Mouse (Mus musculus): ENCODE results near the gene Banp. TPM values are rescaled to one million over a fixed set of nuclear protein-coding genes. Genes with fewer than 3 reads are reported as not detected.

Gene Banp
- polyA plus RNA-seq, 1 experiment from 2014 or later: 55.5 TPM

- peaks cover 20% of the 10 kb centered on the region for H3K4me1 ChIP-seq
Measured at GRCm38 (mm10) chr8:121946351-121946750, 3.2 kb upstream of the Banp start.

DNA sequence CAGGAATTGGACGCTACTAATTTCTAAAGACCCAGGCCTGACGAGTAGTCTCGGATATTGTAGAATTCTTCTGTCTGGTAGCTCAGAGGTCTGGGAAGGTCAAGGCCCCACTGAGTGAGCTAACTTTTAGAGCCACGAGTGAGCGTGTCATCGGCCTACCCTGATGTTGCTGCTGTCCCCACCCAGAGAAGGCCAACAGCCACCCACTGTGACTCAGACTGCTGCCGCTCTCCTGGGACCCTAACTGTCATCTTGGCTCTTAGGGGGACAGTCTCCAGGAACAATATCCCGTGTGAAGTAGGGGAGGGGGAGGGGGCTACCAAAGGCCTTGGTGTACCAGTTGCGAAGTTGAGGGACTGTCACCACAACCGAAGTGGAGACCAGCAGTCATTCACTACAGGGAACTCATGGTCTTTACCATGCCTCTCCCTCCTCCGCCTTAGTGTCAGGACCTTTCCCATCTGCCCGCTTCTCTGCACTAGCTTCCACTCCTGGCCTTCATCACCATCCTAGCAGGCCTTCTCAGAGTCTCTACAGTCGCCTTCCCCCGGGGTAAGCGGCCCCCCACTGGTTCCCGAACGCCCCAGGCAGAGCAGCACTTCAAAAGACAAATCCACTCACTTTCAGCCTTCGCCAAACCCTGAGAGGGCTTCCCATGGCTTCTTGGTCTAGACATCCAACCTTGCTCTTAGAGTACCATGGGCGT is 2.4 kb upstream of the Banp start:
- H3K27me3 ChIP-seq (replicated peaks): no peaks in the 10 kb centered on the region
- peak overlapping the region; percentile 25 for H3K4me3 ChIP-seq
- no peaks in the 10 kb centered on the region for H3K9me3 ChIP-seq
- H3K36me3 ChIP-seq: no peaks in the 10 kb centered on the region
- peaks cover 28% of the 10 kb centered on the region for H3K4me1 ChIP-seq
- H3K27ac ChIP-seq: peak overlapping the region; percentile 50; the same call in 1 of the 2 replicates
- 30% methylated on average over 19 of the region's 19 CpGs for WGBS
- peak overlapping the region; percentile 57 for H3K9ac ChIP-seq
- no peak for ATAC-seq (ENCODE audit: low FRiP score, low read depth)
- peak overlapping the region; percentile 70 for H3K4me2 ChIP-seq (replicated peaks)

More at GRCm38 (mm10) chr8:121946351-121946750, 3.2 kb upstream of the Banp start:
- Histone ChIP-seq H3K4me2 (replicated peaks) (no peak overlapping the region), H3K36me3 (no peaks in the 10 kb centered on the region), H3K9ac (no peak overlapping the region), H3K27me3 (replicated peaks) (no peaks in the 10 kb centered on the region), H3K27ac (no peak overlapping the region), H3K9me3 (no peaks in the 10 kb centered on the region), H3K4me3 (no peak overlapping the region)
- 82% methylated on average over 7 of the region's 7 CpGs for WGBS
- no peak for ATAC-seq (ENCODE audit: low FRiP score, low read depth)

DNA sequence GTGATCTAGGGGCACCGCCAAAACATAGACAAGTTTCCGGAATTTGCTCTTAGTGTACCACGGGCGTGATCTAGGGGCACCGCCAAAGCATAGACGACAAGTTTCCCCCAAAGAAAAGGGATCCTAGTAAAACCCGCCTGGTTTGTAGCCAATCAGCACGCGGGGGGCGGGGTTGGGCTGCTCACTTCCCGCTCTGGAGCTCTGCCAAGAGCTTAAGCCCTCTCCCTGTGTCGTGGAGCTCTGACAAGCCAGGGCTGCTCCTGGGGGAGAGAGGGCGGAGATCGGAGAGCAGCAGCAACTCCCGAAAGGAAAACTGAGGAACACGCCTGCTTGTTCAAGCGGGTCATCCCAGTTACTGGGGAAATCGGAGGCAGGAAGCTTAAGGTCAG is 1.8 kb upstream of the Banp start:
- H3K27ac ChIP-seq: peak overlapping the region; percentile 50; the same call in 1 of the 2 replicates
- H3K9ac ChIP-seq: peak overlapping the region; percentile 57
- peak overlapping the region; percentile 70 for H3K4me2 ChIP-seq (replicated peaks)
- WGBS: under 1% methylated on average over 18 of the region's 18 CpGs
- H3K4me3 ChIP-seq: peak overlapping the region; percentile 25
- ATAC-seq (ENCODE audit: low FRiP score, low read depth): no peak; the same call in 1 of the 2 replicates
- H3K36me3 ChIP-seq: no peaks in the 10 kb centered on the region
- no peaks in the 10 kb centered on the region for H3K27me3 ChIP-seq (replicated peaks)
- peaks cover 34% of the 10 kb centered on the region for H3K4me1 ChIP-seq
- no peaks in the 10 kb centered on the region for H3K9me3 ChIP-seq

DNA sequence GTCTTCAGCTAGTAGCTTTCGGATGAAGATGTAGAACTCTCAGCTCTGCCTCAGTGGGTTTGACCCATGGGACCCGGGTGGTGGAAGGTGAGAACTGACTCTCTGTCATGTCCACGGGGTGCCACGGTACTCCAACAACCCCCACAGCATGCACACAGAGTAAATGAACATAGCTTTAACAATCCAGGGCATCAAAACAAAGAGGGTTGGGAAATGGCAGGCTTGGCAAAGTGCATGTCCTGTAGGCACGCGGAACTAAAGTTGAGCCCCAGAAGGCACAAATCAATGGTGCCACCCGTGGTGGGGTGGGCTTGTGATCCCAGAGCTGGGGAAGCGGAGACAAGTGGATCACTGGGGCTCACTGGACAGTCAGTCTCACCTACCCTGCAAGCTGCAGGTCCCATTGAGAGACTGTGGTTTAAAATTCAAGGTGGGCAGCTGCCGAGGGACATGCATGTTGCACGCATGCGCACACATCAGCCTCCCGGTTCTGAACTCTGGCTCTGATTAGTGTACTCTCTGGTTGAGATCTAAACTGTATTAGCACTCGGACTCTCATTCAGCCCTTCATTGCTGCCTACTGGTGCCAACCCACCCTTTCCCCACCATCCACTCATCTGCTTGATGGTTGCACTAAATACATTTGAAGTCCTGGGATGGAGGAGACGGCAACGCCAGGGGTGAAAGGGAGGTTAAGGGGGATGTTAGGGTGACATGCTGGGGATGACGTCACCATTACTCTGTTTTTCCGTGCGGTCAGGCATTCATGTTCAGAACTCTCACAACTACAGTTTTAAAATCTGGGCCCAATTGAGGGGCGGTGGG is 1.0 kb upstream of the Banp start:
- H3K9me3 ChIP-seq: no peaks in the 10 kb centered on the region
- no peak for ATAC-seq (ENCODE audit: low FRiP score, low read depth)
- H3K4me1 ChIP-seq: peaks cover 35% of the 10 kb centered on the region
- H3K4me2 ChIP-seq (replicated peaks): peak overlapping the region; percentile 70
- H3K9ac ChIP-seq: peak overlapping the region; percentile 57; the same call in 1 of the 2 replicates
- no peaks in the 10 kb centered on the region for H3K27me3 ChIP-seq (replicated peaks)
- no peaks in the 10 kb centered on the region for H3K36me3 ChIP-seq
- 62% methylated on average over 19 of the region's 19 CpGs for WGBS
- peak overlapping the region; percentile 25 for H3K4me3 ChIP-seq
- no peak overlapping the region for H3K27ac ChIP-seq

- peak overlapping the region; percentile 99 for H3K9ac ChIP-seq
- no peaks in the 10 kb centered on the region for H3K9me3 ChIP-seq
- under 1% methylated on average over 62 of the region's 66 CpGs for WGBS
- H3K36me3 ChIP-seq: peaks cover 14% of the 10 kb centered on the region; the same call in 1 of the 2 replicates
- H3K4me2 ChIP-seq (replicated peaks): peak overlapping the region; percentile 92
- peak; percentile 94 for ATAC-seq (ENCODE audit: low FRiP score, low read depth)
- peak overlapping the region; percentile 88 for H3K27ac ChIP-seq
- H3K27me3 ChIP-seq (replicated peaks): no peaks in the 10 kb centered on the region
- H3K4me3 ChIP-seq: peak overlapping the region; percentile 96
- peaks cover 43% of the 10 kb centered on the region for H3K4me1 ChIP-seq
Measured at GRCm38 (mm10) chr8:121949941-121950748, 595 bp downstream of the Banp start.

- Histone ChIP-seq H3K9me3 (no peaks in the 10 kb centered on the region), H3K4me2 (replicated peaks) (peak overlapping the region; percentile 92), H3K27ac (peak overlapping the region; percentile 88), H3K27me3 (replicated peaks) (no peaks in the 10 kb centered on the region), H3K4me1 (peaks cover 43% of the 10 kb centered on the region), H3K4me3 (peak overlapping the region; percentile 96), H3K9ac (peak overlapping the region; percentile 99), H3K36me3 (peaks cover 15% of the 10 kb centered on the region; the same call in 1 of the 2 replicates)
- ATAC-seq (ENCODE audit: low FRiP score, low read depth): peak; percentile 23
- WGBS: under 1% methylated on average over 93 of the region's 97 CpGs
Measured at GRCm38 (mm10) chr8:121950749-121951655, 1.5 kb downstream of the Banp start.

DNA sequence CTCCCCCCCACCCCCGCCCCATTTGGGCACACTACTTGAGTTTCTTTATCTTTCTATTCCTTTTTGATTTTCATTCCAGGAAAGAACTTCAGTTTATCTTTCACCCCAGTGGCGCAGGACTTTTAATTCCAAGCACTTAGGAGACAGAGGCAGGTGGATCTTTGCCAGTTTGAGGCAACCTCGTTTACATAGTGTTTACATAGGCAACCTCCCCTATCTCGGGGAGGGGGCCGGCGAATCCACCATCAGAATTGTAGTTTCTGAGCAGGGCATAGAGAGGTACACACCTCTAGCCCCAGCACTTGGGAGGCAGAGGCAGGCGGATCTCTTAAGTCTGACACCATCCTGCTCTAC is 2.1 kb downstream of the Banp start:
- H3K9me3 ChIP-seq: no peaks in the 10 kb centered on the region
- H3K27ac ChIP-seq: no peak overlapping the region
- H3K36me3 ChIP-seq: peaks cover 15% of the 10 kb centered on the region; the same call in 1 of the 2 replicates
- H3K27me3 ChIP-seq (replicated peaks): no peaks in the 10 kb centered on the region
- no peak for ATAC-seq (ENCODE audit: low FRiP score, low read depth)
- peaks cover 43% of the 10 kb centered on the region for H3K4me1 ChIP-seq
- H3K9ac ChIP-seq: peak overlapping the region; percentile 99
- H3K4me3 ChIP-seq: peak overlapping the region; percentile 96
- 36% methylated on average over 7 of the region's 7 CpGs for WGBS
- H3K4me2 ChIP-seq (replicated peaks): peak overlapping the region; percentile 92

- peak overlapping the region; percentile 92 for H3K4me2 ChIP-seq (replicated peaks)
- H3K27ac ChIP-seq: no peak overlapping the region
- H3K4me1 ChIP-seq: peaks cover 41% of the 10 kb centered on the region
- ATAC-seq (ENCODE audit: low FRiP score, low read depth): no peak
- H3K9me3 ChIP-seq: no peaks in the 10 kb centered on the region
- peaks cover 15% of the 10 kb centered on the region; the same call in 1 of the 2 replicates for H3K36me3 ChIP-seq
- H3K27me3 ChIP-seq (replicated peaks): no peaks in the 10 kb centered on the region
- H3K9ac ChIP-seq: peak overlapping the region; percentile 30; the same call in 1 of the 2 replicates
- no peak overlapping the region for H3K4me3 ChIP-seq
Measured at GRCm38 (mm10) chr8:121952122-121952521, 2.6 kb downstream of the Banp start.

GRCm38 (mm10) chr8:121952800-121953199 is 3.2 kb downstream of the Banp start:
- Histone ChIP-seq H3K36me3 (peaks cover 15% of the 10 kb centered on the region; the same call in 1 of the 2 replicates), H3K4me2 (replicated peaks) (peak overlapping the region; percentile 92; the same call in 1 of the 2 replicates), H3K9ac (0 out of 2 replicates have a peak overlapping the region, but pooled peaks have one; percentile 30), H3K9me3 (no peaks in the 10 kb centered on the region), H3K27ac (no peak overlapping the region), H3K4me1 (peaks cover 34% of the 10 kb centered on the region), H3K4me3 (no peak overlapping the region), H3K27me3 (replicated peaks) (no peaks in the 10 kb centered on the region)
- WGBS: 92% methylated on average over 7 of the region's 7 CpGs
- ATAC-seq (ENCODE audit: low FRiP score, low read depth): no peak

GRCm38 (mm10) chr8:121953821-121954545 is 4.4 kb downstream of the Banp start:
- Histone ChIP-seq H3K4me2 (replicated peaks) (no peak overlapping the region), H3K9ac (no peak overlapping the region), H3K9me3 (no peaks in the 10 kb centered on the region), H3K4me1 (peaks cover 24% of the 10 kb centered on the region), H3K4me3 (no peak overlapping the region), H3K36me3 (peaks cover 15% of the 10 kb centered on the region; the same call in 1 of the 2 replicates), H3K27ac (no peak overlapping the region), H3K27me3 (replicated peaks) (no peaks in the 10 kb centered on the region)
- no peak for ATAC-seq (ENCODE audit: low FRiP score, low read depth)
- WGBS: 70% methylated on average over 3 of the region's 3 CpGs
